ENCODE assay signal across 28 mouse cellular contexts in genomic region chr9:46030184-46030583, GRCm38 (mm10). TPM values are rescaled to one million over a fixed set of nuclear protein-coding genes. Genes with fewer than 3 reads are reported as not detected.
DNase-seq lines count a peak whose midpoint lies in the region; ATAC-seq lines count a peak whose summit lies in the region.
"Had no signal": no experiment of that assay in that cellular context is flagged by ENCODE, and none has a peak within 500 bp of the region (broad histone marks: within the 10 kb centered on the region; RNA-seq: fewer than 3 reads in every experiment).

No protein-coding gene starts in this region.

- no peak overlapping the region for H3K27ac ChIP-seq in heart, embryonic 14.5 days (replicated peaks in 1 of 2; ENCODE audit: control insufficient read depth in 1 of 2, insufficient read depth in 1 of 2, low read depth in 2 of 2, low read length in 2 of 2)
- H3K27ac ChIP-seq: embryonic facial prominence, embryonic 13.5 days; forebrain, embryonic 12.5 days; forebrain, embryonic 15.5 days; heart, adult 2 months; hindbrain, embryonic 10.5 days; hindbrain, embryonic 13.5 days; intestine, embryonic 15.5 days had no signal

- 0 out of 2 replicates have a peak overlapping the region, but pooled peaks have one; percentile 30 for H3K9ac ChIP-seq in heart, embryonic 14.5 days (ENCODE audit: low read length)
- H3K9ac ChIP-seq: embryonic facial prominence, embryonic 13.5 days; forebrain, embryonic 12.5 days; forebrain, embryonic 15.5 days; heart, embryonic 13.5 days; hindbrain, embryonic 13.5 days; intestine, embryonic 15.5 days had no signal

- no peak overlapping the region for H3K4me3 ChIP-seq in heart, embryonic 14.5 days (ENCODE audit: control insufficient read depth in 1 of 2, insufficient read depth in 1 of 2, low read depth in 1 of 2, low read length in 2 of 2)
- H3K4me3 ChIP-seq: embryonic facial prominence, embryonic 13.5 days; erythroblast, embryonic 14.5 days; forebrain, embryonic 12.5 days; forebrain, embryonic 15.5 days; heart, adult 2 months; heart, embryonic 10.5 days; heart, embryonic 13.5 days; hindbrain, embryonic 10.5 days; hindbrain, embryonic 13.5 days; intestine, embryonic 15.5 days had no signal

- no peaks in the 10 kb centered on the region for H3K27me3 ChIP-seq in heart, embryonic 14.5 days (ENCODE audit: control insufficient read depth, insufficient read depth, low read length)
- H3K27me3 ChIP-seq: embryonic facial prominence, embryonic 13.5 days; forebrain, embryonic 12.5 days; forebrain, embryonic 15.5 days; heart, embryonic 13.5 days; hindbrain, embryonic 13.5 days; intestine, embryonic 15.5 days had no signal

- H3K4me2 ChIP-seq in heart, embryonic 14.5 days (ENCODE audit: low read length) = no peak overlapping the region
- H3K4me2 ChIP-seq: embryonic facial prominence, embryonic 13.5 days; forebrain, embryonic 12.5 days; forebrain, embryonic 15.5 days; heart, embryonic 13.5 days; hindbrain, embryonic 13.5 days; intestine, embryonic 15.5 days had no signal

- H3K36me3 ChIP-seq in heart, embryonic 14.5 days (ENCODE audit: control insufficient read depth, insufficient read depth, low read length) = no peaks in the 10 kb centered on the region
- H3K36me3 ChIP-seq: embryonic facial prominence, embryonic 13.5 days; forebrain, embryonic 12.5 days; forebrain, embryonic 15.5 days; heart, embryonic 10.5 days; heart, embryonic 13.5 days; hindbrain, embryonic 10.5 days; hindbrain, embryonic 13.5 days; intestine, embryonic 15.5 days had no signal

- no peak for DNase-seq in heart, postnatal 14 days
- DNase-seq in ES-CJ7 (ENCODE audit: low read depth, low spot score) (peak; percentile 73), ZHBTc4 (ENCODE audit: low read depth, low spot score) (peak; percentile 65)
- DNase-seq in cerebellum, adult 9-10 months = no peak
- DNase-seq in kidney, postnatal 10 days = no peak
- DNase-seq in layer of hippocampus, adult 8-10 months (ENCODE audit: low spot score in 2 of 2) = no peak
- DNase-seq: adrenal gland, adult 2 months; adrenal gland, postnatal 14 days; cerebellum, adult 11 months; cerebellum, adult 2 months; cerebellum, postnatal 10 days; gastrocnemius, postnatal 14 days; heart, adult 2 months; heart, postnatal 36 days; kidney, adult 11 months; kidney, adult 8-10 months had no signal

- peaks cover 27 to 41% of the 10 kb centered on the region in 2 experiments for H3K4me1 ChIP-seq in heart, embryonic 14.5 days (ENCODE audit: control insufficient read depth in 2 of 2, insufficient read depth in 2 of 2, low read length in 2 of 2)

- intact Hi-C loops in heart, postnatal 14 days (cut with DNase I) = no loop called here

- H3K9me3 ChIP-seq in heart, embryonic 14.5 days (ENCODE audit: control insufficient read depth, low read length) = no peaks in the 10 kb centered on the region
- H3K9me3 ChIP-seq: embryonic facial prominence, embryonic 13.5 days; forebrain, embryonic 12.5 days; forebrain, embryonic 15.5 days; heart, embryonic 10.5 days; heart, embryonic 13.5 days; hindbrain, embryonic 10.5 days; hindbrain, embryonic 13.5 days; intestine, embryonic 15.5 days had no signal

- no peak for ATAC-seq in heart, embryonic 14.5 days (ENCODE audit: insufficient number of reproducible peaks, insufficient read depth, low FRiP score, low read depth)
- ATAC-seq: CD4-positive, CD25-positive, alpha-beta regulatory T cell, adult 4 months; forebrain, embryonic 15.5 days; hindbrain, embryonic 16.5 days; intestine, embryonic 15.5 days had no signal

- WGBS in heart, embryonic 14.5 days = 82% methylated on average over 5 of the region's 5 CpGs

RNA-seq across cellular contexts. Expression of gene Sik3, which starts 17.6 kb away (rescaled TPM):
- 13.1 and 14.1 TPM in 2 replicates for polyA plus RNA-seq in heart, embryonic 14.5 days (2014; fragmentation: Nextera tagmentation; extraction: Ambion mirVana)
- 10 to 100 TPM; 56.3 to 63.1 TPM for total RNA-seq in heart, postnatal 14 days (2021)
- total RNA-seq in layer of hippocampus, adult 8-10 months (2022) = 100 to 1,000 TPM; 134 to 147 (median 140) TPM

RNA-seq across cellular contexts. Expression of gene Pafah1b2, which starts 17.7 kb away (rescaled TPM):
- polyA plus RNA-seq in heart, embryonic 14.5 days (2014; fragmentation: Nextera tagmentation; extraction: Ambion mirVana) = 141 and 148 TPM in 2 replicates
- total RNA-seq in heart, postnatal 14 days (2021) = 10 to 100 TPM; 67.7 to 67.8 TPM
- total RNA-seq in layer of hippocampus, adult 8-10 months (2022) = 100 to 1,000 TPM; 195 to 219 (median 207) TPM

Comparison
In these comparisons a context has a peak if more than half of its experiments do, and no peak if none do; other contexts are left out.
1. DNase-seq: peak in ES-CJ7 (single experiment) and ZHBTc4 (single experiment); none in heart, postnatal 14 days (0 of 2), cerebellum, adult 9-10 months (single experiment), kidney, postnatal 10 days (single experiment) and layer of hippocampus, adult 8-10 months (0 of 2).